Mouse (Mus musculus): ENCODE data around the gene Clic3. TPM values are rescaled to one million over a fixed set of nuclear protein-coding genes. Genes with fewer than 3 reads are reported as not detected.

The Clic3 gene
- total RNA-seq, 2 experiments from 2014 or later: 0.47 to 0.73 TPM

DNA sequence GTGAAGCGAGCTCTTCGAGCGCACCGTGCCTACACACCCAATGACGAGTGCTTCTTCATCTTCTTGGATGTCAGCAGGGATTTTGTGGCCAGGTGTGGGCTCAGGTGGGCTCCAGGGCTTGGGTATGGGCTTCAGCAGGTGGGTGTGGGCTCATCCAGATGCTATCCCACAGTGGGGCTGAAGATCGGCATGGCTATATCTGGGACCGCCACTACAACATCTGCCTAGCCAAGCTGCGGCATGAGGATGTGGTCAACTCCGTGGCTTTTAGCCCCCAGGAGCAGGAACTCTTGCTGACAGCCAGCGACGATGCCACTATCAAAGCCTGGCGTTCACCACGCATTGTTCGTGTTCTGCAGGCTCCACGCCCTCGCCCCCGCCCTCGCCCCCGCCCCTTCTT lies 47.9 kb downstream of the Clic3 start:
- DNase-seq (ENCODE audit: extremely low spot score in 1 of 2, low spot score in 1 of 2): no peak

DNA sequence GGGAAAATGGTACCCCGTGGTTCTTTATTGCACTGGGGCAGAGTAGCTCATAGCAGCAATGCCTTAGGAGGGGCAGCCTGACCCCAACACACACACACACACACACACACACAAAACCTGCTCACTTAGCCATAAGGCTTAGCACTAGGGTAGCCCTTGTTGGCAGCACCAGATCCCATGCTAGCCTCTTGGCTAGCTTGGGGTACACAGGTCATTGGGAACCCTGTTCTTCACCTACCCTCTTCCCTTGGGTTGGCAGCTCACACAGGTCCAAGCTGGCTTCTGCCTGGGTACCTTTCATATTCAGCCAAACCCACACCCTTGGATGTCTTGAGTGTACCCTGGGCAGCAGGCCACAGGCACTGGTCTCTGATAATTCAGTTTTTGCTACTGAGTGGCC lies 48.4 kb downstream of the Clic3 start:
- DNase-seq (ENCODE audit: extremely low spot score in 1 of 2, low spot score in 1 of 2): no peak

DNA sequence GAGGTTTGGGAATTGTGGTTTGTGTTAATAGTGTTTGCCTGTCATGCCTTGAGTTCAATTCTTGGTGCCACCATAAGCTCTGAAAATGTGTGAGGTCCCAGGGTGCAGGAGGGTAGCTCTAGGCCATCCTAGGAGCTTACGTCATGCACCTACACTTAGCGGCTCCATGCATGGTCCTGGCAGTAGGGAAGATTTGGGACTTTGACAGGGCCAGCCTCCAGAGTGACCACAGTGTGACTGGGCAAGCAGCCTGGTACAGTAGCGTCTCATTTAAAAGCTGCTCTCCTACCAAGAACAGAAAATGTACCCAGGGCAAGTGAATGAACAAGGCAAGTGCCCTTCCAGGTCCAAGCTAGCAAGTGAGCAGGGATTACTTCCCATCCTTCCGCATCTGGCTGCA lies 49.2 kb downstream of the Clic3 start:
- DNase-seq (ENCODE audit: extremely low spot score in 1 of 2, low spot score in 1 of 2): no peak

DNA sequence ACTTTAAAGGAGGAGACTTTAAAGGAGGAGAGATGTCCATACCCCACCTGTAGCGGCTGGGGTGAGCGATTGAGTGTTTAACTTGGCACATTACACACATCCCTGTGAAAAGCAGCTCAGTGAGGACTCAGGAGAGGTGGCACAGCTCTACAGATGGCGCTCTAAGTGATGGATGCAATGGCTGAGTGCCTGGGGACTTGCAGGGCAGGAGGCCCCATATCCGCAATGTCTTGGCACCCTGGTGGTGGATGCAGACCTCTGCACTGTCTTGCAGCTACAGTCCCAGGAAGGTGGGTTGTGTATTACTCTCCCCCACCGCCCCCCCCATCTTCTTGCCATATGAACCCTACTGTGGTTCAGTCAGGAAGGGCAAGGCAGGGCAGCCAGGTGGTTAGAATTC lies 50.3 kb downstream of the Clic3 start:
- no peak for DNase-seq (ENCODE audit: extremely low spot score in 1 of 2, low spot score in 1 of 2)

Small RNA genes within 50 kb of the gene (microRNA-seq; reads per million reads assigned to microRNA genes)
- 7.5 to 7.6 reads per million in 2 experiments for gene Mir3087

Other genes with a start within 250 kb of the Clic3 start
- gene Nelfb, start 245.3 kb upstream of the Clic3 start, total RNA-seq (2021): 10 to 100 TPM; 55.8 to 58.9 TPM
- under 1 TPM in 1 of 2 experiments, not detected in 1; 0.32 TPM for gene Stpg3, start 242.2 kb upstream of the Clic3 start, total RNA-seq (2021)
- gene Fam166a, start 238.1 kb upstream of the Clic3 start, total RNA-seq (2021): under 1 TPM in 1 of 2 experiments, not detected in 1; 0.59 TPM
- gene Tubb4b, start 232.1 kb upstream of the Clic3 start, total RNA-seq (2021): 100 to 1,000 TPM; 330 to 361 TPM
- gene Slc34a3, start 222.5 kb upstream of the Clic3 start, total RNA-seq (2021): not detected
- not detected for gene Rnf224, start 220.1 kb upstream of the Clic3 start, total RNA-seq (2021)
- gene Rnf208, start 214.6 kb upstream of the Clic3 start, total RNA-seq (2021): 100 to 1,000 TPM; 230 to 231 TPM
- gene Cysrt1, start 214.4 kb upstream of the Clic3 start, total RNA-seq (2021): under 1 TPM in 1 of 2 experiments, not detected in 1; 0.79 TPM
- 1 to 10 TPM; 3.3 to 5.2 TPM for gene AL732309.1, start 210.0 kb upstream of the Clic3 start, total RNA-seq (2021)
- 10 to 100 TPM; 38.1 to 40.5 TPM for gene Tmem203, start 201.4 kb upstream of the Clic3 start, total RNA-seq (2021)
- 10 to 100 TPM; 27.0 to 29.4 TPM for gene Tprn, start 194.2 kb upstream of the Clic3 start, total RNA-seq (2021)
- 10 to 100 TPM; 69.2 to 71.6 TPM for gene Ssna1, start 184.4 kb upstream of the Clic3 start, total RNA-seq (2021)
- gene Anapc2, start 184.4 kb upstream of the Clic3 start, total RNA-seq (2021): 10 to 100 TPM; 85.1 to 86.5 TPM
- not detected for gene Tmem210, start 168.7 kb upstream of the Clic3 start, total RNA-seq (2021)
- not detected for gene Lrrc26, start 166.9 kb upstream of the Clic3 start, total RNA-seq (2021)
- 100 to 1,000 TPM; 405 to 487 TPM for gene Grin1, start 137.7 kb upstream of the Clic3 start, total RNA-seq (2021)
- 10 to 100 TPM; 53.7 to 56.1 TPM for gene Man1b1, start 124.5 kb upstream of the Clic3 start, total RNA-seq (2021)
- gene Dpp7, start 100.5 kb upstream of the Clic3 start, total RNA-seq (2021): 10 to 100 TPM; 30.7 to 31.7 TPM
- gene Uap1l1, start 91.2 kb upstream of the Clic3 start, total RNA-seq (2021): 10 to 100 TPM; 14.2 to 14.3 TPM
- gene Sapcd2, start 84.5 kb upstream of the Clic3 start, total RNA-seq (2021): 1 to 10 TPM; 5.8 to 6.0 TPM
- 10 to 100 TPM; 15.3 to 18.0 TPM for gene Entpd2, start 61.0 kb upstream of the Clic3 start, total RNA-seq (2021)
- 100 to 1,000 TPM; 427 to 450 TPM for gene Npdc1, start 57.5 kb upstream of the Clic3 start, total RNA-seq (2021)
- gene Fut7, start 33.6 kb upstream of the Clic3 start, total RNA-seq (2021): under 1 TPM; 0.12 to 0.49 TPM
- gene Abca2, start 28.1 kb upstream of the Clic3 start, total RNA-seq (2021): 100 to 1,000 TPM; 160 to 172 TPM
- 10 to 100 TPM; 56.6 to 58.9 TPM for gene Paxx, start 4.3 kb downstream of the Clic3 start, total RNA-seq (2021)
- gene Ptgds, start 13.2 kb downstream of the Clic3 start, total RNA-seq (2021): 100 to 1,000 TPM; 329 to 404 TPM
- gene Lcn12, start 37.1 kb downstream of the Clic3 start, total RNA-seq (2021): not detected
- gene Fbxw5, start 43.9 kb downstream of the Clic3 start, total RNA-seq (2021): 100 to 1,000 TPM; 114 to 131 TPM
- 1 to 10 TPM in 1 of 2 experiments, under 1 TPM in 1; 0.87 to 1.1 TPM for gene C8g, start 44.9 kb downstream of the Clic3 start, total RNA-seq (2021)
- 10 to 100 TPM in 1 of 2 experiments, 1 to 10 TPM in 1; 9.5 to 10.5 TPM for gene Traf2, start 90.1 kb downstream of the Clic3 start, total RNA-seq (2021)
- gene Edf1, start 101.0 kb downstream of the Clic3 start, total RNA-seq (2021): 100 to 1,000 TPM; 211 to 232 TPM
- gene Mamdc4, start 118.0 kb downstream of the Clic3 start, total RNA-seq (2021): 1 to 10 TPM; 1.9 to 2.3 TPM
- 10 to 100 TPM; 67.9 to 75.4 TPM for gene Phpt1, start 118.4 kb downstream of the Clic3 start, total RNA-seq (2021)
- 100 to 1,000 TPM; 104 to 117 TPM for gene Ajm1, start 124.9 kb downstream of the Clic3 start, total RNA-seq (2021)
- gene Rabl6, start 151.7 kb downstream of the Clic3 start, total RNA-seq (2021): 100 to 1,000 TPM; 128 to 145 TPM
- not detected for gene Ccdc183, start 160.8 kb downstream of the Clic3 start, total RNA-seq (2021)
- gene Tmem141, start 165.2 kb downstream of the Clic3 start, total RNA-seq (2021): 10 to 100 TPM; 21.3 to 24.7 TPM
- gene Fcna, start 171.2 kb downstream of the Clic3 start, total RNA-seq (2021): under 1 TPM; 0.44 to 0.80 TPM
- gene Lcn8, start 196.3 kb downstream of the Clic3 start, total RNA-seq (2021): not detected
- gene Lcn5, start 201.1 kb downstream of the Clic3 start, total RNA-seq (2021): not detected
- not detected for gene Lcn6, start 219.9 kb downstream of the Clic3 start, total RNA-seq (2021)
- not detected for gene Lcn10, start 225.9 kb downstream of the Clic3 start, total RNA-seq (2021)
- gene Obp2a, start 243.2 kb downstream of the Clic3 start, total RNA-seq (2021): not detected
- gene Bmyc, start 249.9 kb downstream of the Clic3 start, total RNA-seq (2021): 100 to 1,000 TPM in 1 of 2 experiments, 10 to 100 TPM in 1; 98.1 to 104 TPM

Measured in layer of hippocampus, postnatal 25 days (tissue).